Mouse (Mus musculus) myocyte (in vitro differentiated cells): Measurements from ENCODE around the gene Hoxb4.
A peak's percentile ranks its signal among the peaks of the same experiment; 100 is the strongest.

Source experiments
- CEBPB ChIP-seq: IDR thresholded peaks from 2 replicates; pipeline ENCODE4 v1.6.1; 2011; ENCODE audit warnings: mild to moderate bottlenecking, moderate library complexity; ENCODE audit not compliant: poor library complexity, insufficient read depth, severe bottlenecking
- E2F4 ChIP-seq: IDR thresholded peaks from one replicate; pipeline ENCODE4 v1.6.1; 2011; ENCODE audit warnings: mild to moderate bottlenecking, control low read depth, moderate library complexity; ENCODE audit not compliant: insufficient read depth
- MAX ChIP-seq: IDR thresholded peaks from one replicate; pipeline ENCODE4 v1.6.1; 2011; ENCODE audit warnings: low read depth, mild to moderate bottlenecking, control low read depth
- MYOG ChIP-seq, 3 experiments: IDR thresholded peaks; one replicate each; pipeline ENCODE4 v1.6.1; 2011; ENCODE audit warnings: control low read depth in 2 of 3, low read depth in 2 of 3, mild to moderate bottlenecking in 2 of 3; ENCODE audit not compliant: insufficient read length in 2 of 3, control insufficient read depth in 1 of 3, insufficient read depth in 1 of 3
- POLR2A ChIP-seq: IDR thresholded peaks from one replicate; pipeline ENCODE4 v1.6.1; 2011; ENCODE audit warnings: low read depth, mild to moderate bottlenecking, control low read depth, moderate library complexity; ENCODE audit not compliant: insufficient read length
- POLR2AphosphoS2 ChIP-seq: IDR thresholded peaks from one replicate; pipeline ENCODE4 v1.6.1; 2011; ENCODE audit warnings: low read depth, control low read depth; ENCODE audit not compliant: insufficient read length
- TCF12 ChIP-seq: IDR thresholded peaks from one replicate; pipeline ENCODE4 v1.6.1; 2011; ENCODE audit warnings: mild to moderate bottlenecking, control low read depth; ENCODE audit not compliant: poor library complexity, insufficient read depth, severe bottlenecking
- USF1 ChIP-seq: IDR thresholded peaks from one replicate; pipeline ENCODE4 v1.6.1; 2011; ENCODE audit warnings: low read depth, mild to moderate bottlenecking, control low read depth, moderate library complexity

DNA sequence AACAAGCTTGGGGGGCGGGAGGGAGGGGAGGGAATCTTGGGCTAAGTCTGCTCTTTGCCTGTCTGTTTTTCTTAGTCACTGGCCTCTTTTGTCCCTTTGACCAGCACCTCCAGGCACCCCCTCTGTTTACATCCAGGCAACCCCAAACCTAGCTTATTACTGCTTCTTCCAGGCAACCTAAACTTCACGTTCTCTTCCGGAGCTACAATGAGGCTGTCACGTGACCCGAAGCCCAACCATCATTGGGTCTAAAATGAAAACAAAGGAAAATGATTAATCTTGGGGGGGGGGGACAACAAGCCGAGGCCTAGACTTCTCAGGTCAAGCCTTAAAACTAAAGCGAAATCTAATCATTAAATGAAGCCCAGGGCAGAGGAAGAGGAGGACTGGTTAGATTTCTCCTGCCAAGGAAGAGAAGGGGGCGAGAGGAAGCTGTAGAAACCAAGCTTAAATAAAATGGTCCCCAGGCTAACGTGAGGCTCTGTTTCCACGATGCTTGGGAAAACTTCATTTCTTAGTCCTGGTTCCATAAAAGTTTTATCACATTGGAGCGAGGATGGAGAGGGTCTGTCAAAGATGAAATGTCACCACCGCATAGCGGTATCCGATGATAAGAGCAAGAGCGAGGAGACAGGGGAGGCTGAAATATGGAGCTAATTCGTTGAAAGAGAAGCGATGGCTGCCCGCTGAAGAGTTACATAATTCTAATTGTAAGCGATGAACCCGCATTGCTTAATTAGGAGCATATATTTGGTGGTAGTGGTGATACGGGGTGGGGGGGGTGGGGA, 30.3 kb downstream of the Hoxb4 start:
- no peak for TF ChIP-seq MAX
- TF ChIP-seq POLR2A, result no peak
- no peak for TF ChIP-seq CEBPB
- peak; percentile 52 for TF ChIP-seq USF1
- no peak for TF ChIP-seq POLR2AphosphoS2
- TF ChIP-seq E2F4, result no peak
- TF ChIP-seq MYOG (IDR thresholded peaks at IDR 0.05; ENCODE audit: control insufficient read depth in 1 of 3, insufficient read depth in 1 of 3, insufficient read length in 2 of 3, low read depth in 2 of 3), result no peak
- TF ChIP-seq TCF12, result no peak
